Mouse (Mus musculus) gastrocnemius, adult 8-10 months (tissue): Measurements from ENCODE around the gene Ddx28. TPM values are rescaled to one million over a fixed set of nuclear protein-coding genes. Genes with fewer than 3 reads are reported as not detected.

ENCODE experiments used
- DNase-seq, 2 experiments: peaks; one replicate each; pipeline ENCODE4 v3.0.0; 2022; ENCODE audit warnings: low spot score in 2 of 2
- total RNA-seq, 4 experiments: library from RNA; stranded (reverse); gene quantifications; 2 replicates each; pipeline ENCODE4 v1.2.4; 2022

The Ddx28 gene
- total RNA-seq, 4 experiments from 2014 or later = 11.2 to 13.1 (median 11.7) TPM

GRCm38 (mm10) chr8:105966692-105967311 is 44.9 kb downstream of the Ddx28 start:
- no peak for DNase-seq

GRCm38 (mm10) chr8:105965905-105966341 is 45.8 kb downstream of the Ddx28 start, which contains the start of gene Slc12a4:
Gene Slc12a4, minus strand, starts transcription at chr8:105966097.
- peak; percentile 62 to 64 for DNase-seq

- peak; percentile 39 to 40 for DNase-seq
Observed at GRCm38 (mm10) chr8:105965266-105965904, 46.3 kb downstream of the Ddx28 start.

GRCm38 (mm10) chr8:105964506-105965265 is 47.0 kb downstream of the Ddx28 start:
- DNase-seq = no peak

- no peak for DNase-seq
Observed at GRCm38 (mm10) chr8:105961536-105961935, 50.1 kb downstream of the Ddx28 start.

- DNase-seq = no peak
Observed at GRCm38 (mm10) chr8:105961101-105961500, 50.6 kb downstream of the Ddx28 start.

Other genes with a start within 250 kb of the Ddx28 start
- gene Ranbp10, start 184.5 kb downstream of the Ddx28 start, total RNA-seq = 10 to 100 TPM; 19.3 to 25.2 (median 23.0) TPM
- gene Tsnaxip1, start 184.2 kb downstream of the Ddx28 start, total RNA-seq = not detected
- 1 to 10 TPM in 1 of 4 experiments, under 1 TPM in 3; 0.31 to 1.4 (median 0.72) TPM for gene Cenpt, start 158.6 kb downstream of the Ddx28 start, total RNA-seq
- 10 to 100 TPM; 20.4 to 24.1 (median 22.0) TPM for gene Thap11, start 156.8 kb downstream of the Ddx28 start, total RNA-seq
- gene Nutf2, start 151.3 kb downstream of the Ddx28 start, total RNA-seq = 10 to 100 TPM; 21.4 to 44.7 (median 25.5) TPM
- gene Edc4, start 131.0 kb downstream of the Ddx28 start, total RNA-seq = 10 to 100 TPM; 18.8 to 21.9 (median 20.0) TPM
- not detected for gene Nrn1l, start 118.3 kb downstream of the Ddx28 start, total RNA-seq
- gene Pskh1, start 111.4 kb downstream of the Ddx28 start, total RNA-seq = 10 to 100 TPM; 10.9 to 14.7 (median 12.8) TPM
- gene Ctrl, start 78.0 kb downstream of the Ddx28 start, total RNA-seq = not detected
- 10 to 100 TPM; 15.3 to 22.6 (median 19.7) TPM for gene Psmb10, start 73.4 kb downstream of the Ddx28 start, total RNA-seq
- gene Lcat, start 68.5 kb downstream of the Ddx28 start, total RNA-seq = under 1 TPM in 2 of 4 experiments, not detected in 2; 0.24 to 0.78 TPM
- gene Slc12a4, start 45.8 kb downstream of the Ddx28 start, total RNA-seq = 10 to 100 TPM; 11.8 to 12.7 (median 12.0) TPM
- gene Dpep3, start 32.5 kb downstream of the Ddx28 start, total RNA-seq = not detected
- gene Dus2, start 20.5 kb downstream of the Ddx28 start, total RNA-seq = 10 to 100 TPM; 10.3 to 12.7 (median 10.8) TPM
- gene Dpep2nb, start 5.9 kb downstream of the Ddx28 start, total RNA-seq = not detected
- gene Nfatc3, start 47.0 kb upstream of the Ddx28 start, total RNA-seq = 10 to 100 TPM; 23.6 to 30.5 (median 25.5) TPM
- not detected for gene Esrp2, start 125.1 kb upstream of the Ddx28 start, total RNA-seq
- gene Pla2g15, start 138.5 kb upstream of the Ddx28 start, total RNA-seq = 1 to 10 TPM; 3.3 to 5.6 (median 4.0) TPM
- 10 to 100 TPM in 2 of 4 experiments, 1 to 10 TPM in 2; 7.2 to 11.4 (median 9.3) TPM for gene Slc7a6, start 157.0 kb upstream of the Ddx28 start, total RNA-seq
- gene Slc7a6os, start 199.1 kb upstream of the Ddx28 start, total RNA-seq = 1 to 10 TPM; 7.1 to 9.8 (median 8.1) TPM
- 10 to 100 TPM; 31.1 to 36.8 (median 34.2) TPM for gene Prmt7, start 199.1 kb upstream of the Ddx28 start, total RNA-seq